Mouse (Mus musculus) gastrocnemius, postnatal 10 days (tissue): ENCODE measurements around the gene Gm20388. TPM values are rescaled to one million over a fixed set of nuclear protein-coding genes. Genes with fewer than 3 reads are reported as not detected.

Experiments used
- DNase-seq: peaks from one replicate; pipeline ENCODE4 v3.0.0; 2021; ENCODE audit warnings: mixed read lengths
- total RNA-seq, 2 experiments: library from RNA; stranded (reverse); gene quantifications; 2 replicates each; pipeline ENCODE4 v1.2.3; 2021

Gene Gm20388
- total RNA-seq, 2 experiments from 2014 or later: 2.9 to 6.0 TPM

- DNase-seq: no peak
Observed at GRCm38 (mm10) chr8:121806126-121806525, 1895.5 kb downstream of the Gm20388 start.

- no peak for DNase-seq
Observed at GRCm38 (mm10) chr8:121808032-121808431, 1897.4 kb downstream of the Gm20388 start.

GRCm38 (mm10) chr8:121809524-121810155 lies 1899.0 kb downstream of the Gm20388 start:
- no peak for DNase-seq

GRCm38 (mm10) chr8:121811502-121811901 lies 1900.9 kb downstream of the Gm20388 start:
- no peak for DNase-seq

GRCm38 (mm10) chr8:121811931-121812570 lies 1901.4 kb downstream of the Gm20388 start:
- no peak for DNase-seq

GRCm38 (mm10) chr8:121818226-121818625 lies 1907.6 kb downstream of the Gm20388 start:
- DNase-seq: no peak

GRCm38 (mm10) chr8:121820840-121821239 lies 1910.2 kb downstream of the Gm20388 start:
- no peak for DNase-seq

- no peak for DNase-seq
Observed at GRCm38 (mm10) chr8:121821320-121821719, 1910.7 kb downstream of the Gm20388 start.

GRCm38 (mm10) chr8:121821770-121822169 lies 1911.1 kb downstream of the Gm20388 start:
- DNase-seq: no peak

GRCm38 (mm10) chr8:121827726-121828125 lies 1917.1 kb downstream of the Gm20388 start:
- no peak for DNase-seq

- DNase-seq: no peak
Observed at GRCm38 (mm10) chr8:121828376-121829023, 1917.9 kb downstream of the Gm20388 start.

GRCm38 (mm10) chr8:121829048-121829776 lies 1918.6 kb downstream of the Gm20388 start, which contains the start of gene Klhdc4:
TSS of gene Klhdc4 (minus strand) at chr8:121829569.
- peak; percentile 82 for DNase-seq

- no peak for DNase-seq
Observed at GRCm38 (mm10) chr8:121829777-121830362, 1919.2 kb downstream of the Gm20388 start.

GRCm38 (mm10) chr8:121832061-121832460 lies 1921.4 kb downstream of the Gm20388 start:
- DNase-seq: no peak

- peak; percentile 70 for DNase-seq
Observed at GRCm38 (mm10) chr8:121832503-121832902, 1921.9 kb downstream of the Gm20388 start.

GRCm38 (mm10) chr8:121841242-121841641 lies 1930.6 kb downstream of the Gm20388 start:
- peak; percentile 64 for DNase-seq

- DNase-seq: no peak
Observed at GRCm38 (mm10) chr8:121842064-121842955, 1931.7 kb downstream of the Gm20388 start.

- no peak for DNase-seq
Observed at GRCm38 (mm10) chr8:121843184-121843733, 1932.6 kb downstream of the Gm20388 start.

GRCm38 (mm10) chr8:121844765-121845164 lies 1934.1 kb downstream of the Gm20388 start:
- no peak for DNase-seq

- no peak for DNase-seq
Observed at GRCm38 (mm10) chr8:121846815-121847214, 1936.2 kb downstream of the Gm20388 start.
